Mouse (Mus musculus) hindbrain, embryonic 14.5 days (tissue): ENCODE measurements around the gene Il6ra. TPM values are rescaled to one million over a fixed set of nuclear protein-coding genes. Genes with fewer than 3 reads are reported as not detected.

Experiments used
- ATAC-seq: fragments of 200-750 bp; cut with Nextera tagmentation; 2 replicates; pipeline ENCODE4 v1.8.0; 2017; ENCODE audit warnings: moderate number of reproducible peaks, mild to moderate bottlenecking, moderate TSS enrichment, moderate library complexity; ENCODE audit not compliant: low FRiP score
- DNase-seq: peaks from one replicate; pipeline ENCODE4 v3.0.0-alpha.2; 2015; ENCODE audit warnings: low spot score
- H3K27ac ChIP-seq: fragments of 300-500 bp; sonication (generic); 2 replicates; pipeline ENCODE4 v1.5.1; 2014; ENCODE audit warnings: mild to moderate bottlenecking, moderate library complexity
- H3K27me3 ChIP-seq: fragments of 300-500 bp; sonication (generic); 2 replicates; pipeline ENCODE4 v1.6.1; 2014; ENCODE audit warnings: mild to moderate bottlenecking, low read length, mixed read lengths; ENCODE audit not compliant: control insufficient read depth, insufficient read depth
- H3K36me3 ChIP-seq: fragments of 300-500 bp; sonication (generic); replicated peaks from 2 replicates; pipeline ENCODE4 v1.6.1; 2014; ENCODE audit not compliant: control insufficient read depth, insufficient read depth
- H3K4me1 ChIP-seq: fragments of 300-500 bp; sonication (generic); replicated peaks from 2 replicates; pipeline ENCODE4 v1.6.1; 2014; ENCODE audit warnings: antibody characterized with exemption, low read length, mixed read lengths; ENCODE audit not compliant: control insufficient read depth, insufficient read depth
- H3K4me2 ChIP-seq: fragments of 300-500 bp; sonication (generic); replicated peaks from 2 replicates; pipeline ENCODE4 v1.6.1; 2014; ENCODE audit warnings: mild to moderate bottlenecking, moderate library complexity
- H3K4me3 ChIP-seq: fragments of 300-500 bp; sonication (generic); replicated peaks from 2 replicates; pipeline ENCODE4 v1.5.1; 2014; ENCODE audit warnings: mild to moderate bottlenecking, low read length
- H3K9ac ChIP-seq: fragments of 300-500 bp; sonication (generic); 2 replicates; pipeline ENCODE4 v1.6.1; 2014
- H3K9me3 ChIP-seq: fragments of 300-500 bp; sonication (generic); 2 replicates; pipeline ENCODE4 v1.6.1; 2016; ENCODE audit warnings: low read length; ENCODE audit not compliant: control insufficient read depth
- WGBS: fragments of 180-500 bp; shearing (Covaris S2); extraction: QIAGEN DNeasy Blood & Tissue Kit; methylation state at CpG from one replicate; pipeline ENCODE4 v1.1.7; 2014; 5-methylcytosine and 5-hydroxymethylcytosine counted together
- polyA plus RNA-seq: library from polyadenylated mRNA; unstranded; fragments of >200 nt; fragmentation: Nextera tagmentation; extraction: Ambion mirVana; gene quantifications from 2 replicates; pipeline ENCODE4 v1.2.1, GENCODE M21; 2014

Gene Il6ra
- polyA plus RNA-seq, 1 experiment from 2014 or later: 1.0 TPM

- no peak for DNase-seq
- Histone ChIP-seq H3K36me3 (peaks cover 100% of the 10 kb centered on the region), H3K27me3 (no peaks in the 10 kb centered on the region), H3K9me3 (no peaks in the 10 kb centered on the region), H3K9ac (no peak overlapping the region), H3K4me1 (no peaks in the 10 kb centered on the region), H3K4me2 (no peak overlapping the region), H3K4me3 (no peak overlapping the region), H3K27ac (no peak overlapping the region)
- no peak for ATAC-seq
- whole genome bisulfite sequencing: 89% methylated on average over 11 of the region's 11 CpGs
These were observed 35.0 kb upstream of the Il6ra start for GRCm38 (mm10) chr3:89948021-89948420.

GRCm38 (mm10) chr3:89945026-89945425, 32.0 kb upstream of the Il6ra start:
- H3K9ac ChIP-seq: no peak overlapping the region
- no peaks in the 10 kb centered on the region for H3K9me3 ChIP-seq
- no peaks in the 10 kb centered on the region for H3K27me3 ChIP-seq
- no peak overlapping the region for H3K4me2 ChIP-seq
- no peaks in the 10 kb centered on the region for H3K4me1 ChIP-seq
- DNase-seq: no peak
- no peak overlapping the region for H3K27ac ChIP-seq
- H3K4me3 ChIP-seq: no peak overlapping the region
- WGBS: 83% methylated on average over 8 of the region's 8 CpGs
- ATAC-seq: no peak
- H3K36me3 ChIP-seq: peaks cover 99% of the 10 kb centered on the region

GRCm38 (mm10) chr3:89942894-89943293, 29.9 kb upstream of the Il6ra start:
- Histone ChIP-seq H3K36me3 (peaks cover 98% of the 10 kb centered on the region), H3K4me1 (no peaks in the 10 kb centered on the region), H3K9me3 (no peaks in the 10 kb centered on the region), H3K9ac (no peak overlapping the region), H3K27me3 (no peaks in the 10 kb centered on the region), H3K27ac (no peak overlapping the region), H3K4me2 (no peak overlapping the region), H3K4me3 (no peak overlapping the region)
- ATAC-seq (no peak), DNase-seq (no peak)
- 93% methylated on average over 9 of the region's 9 CpGs for WGBS

GRCm38 (mm10) chr3:89936495-89936894, 23.5 kb upstream of the Il6ra start:
- Histone ChIP-seq H3K4me1 (no peaks in the 10 kb centered on the region), H3K36me3 (peaks cover 52% of the 10 kb centered on the region), H3K27ac (no peak overlapping the region), H3K9me3 (no peaks in the 10 kb centered on the region), H3K4me3 (no peak overlapping the region), H3K9ac (no peak overlapping the region), H3K4me2 (no peak overlapping the region), H3K27me3 (no peaks in the 10 kb centered on the region)
- no peak for ATAC-seq
- DNase-seq: no peak
- 96% methylated on average over 3 of the region's 3 CpGs for WGBS

GRCm38 (mm10) chr3:89932925-89933324, 19.9 kb upstream of the Il6ra start:
- H3K4me2 ChIP-seq: no peak overlapping the region
- no peaks in the 10 kb centered on the region for H3K4me1 ChIP-seq
- no peak overlapping the region for H3K27ac ChIP-seq
- WGBS: 94% methylated on average over 2 of the region's 2 CpGs
- H3K36me3 ChIP-seq: peaks cover 18% of the 10 kb centered on the region
- DNase-seq (no peak), ATAC-seq (no peak)
- H3K9me3 ChIP-seq: no peaks in the 10 kb centered on the region
- no peak overlapping the region for H3K9ac ChIP-seq
- H3K27me3 ChIP-seq: no peaks in the 10 kb centered on the region
- no peak overlapping the region for H3K4me3 ChIP-seq

- Histone ChIP-seq H3K36me3 (no peaks in the 10 kb centered on the region), H3K4me3 (no peak overlapping the region), H3K4me1 (no peaks in the 10 kb centered on the region), H3K4me2 (no peak overlapping the region), H3K9me3 (no peaks in the 10 kb centered on the region), H3K9ac (no peak overlapping the region), H3K27ac (no peak overlapping the region), H3K27me3 (no peaks in the 10 kb centered on the region)
- 80% methylated on average over 4 of the region's 4 CpGs for WGBS
- DNase-seq: no peak
- no peak for ATAC-seq
These were observed 16.0 kb upstream of the Il6ra start for GRCm38 (mm10) chr3:89928956-89929355.

GRCm38 (mm10) chr3:89926440-89926839, 13.4 kb upstream of the Il6ra start:
- no peak overlapping the region for H3K4me2 ChIP-seq
- ATAC-seq (no peak), DNase-seq (no peak)
- 96% methylated on average over 1 of the region's 1 CpGs for WGBS
- H3K36me3 ChIP-seq: no peaks in the 10 kb centered on the region
- H3K4me3 ChIP-seq: no peak overlapping the region
- no peaks in the 10 kb centered on the region for H3K9me3 ChIP-seq
- no peak overlapping the region for H3K27ac ChIP-seq
- no peak overlapping the region for H3K9ac ChIP-seq
- no peaks in the 10 kb centered on the region for H3K27me3 ChIP-seq
- no peaks in the 10 kb centered on the region for H3K4me1 ChIP-seq

GRCm38 (mm10) chr3:89920711-89921110, 7.7 kb upstream of the Il6ra start:
- no peak overlapping the region for H3K4me3 ChIP-seq
- ATAC-seq (no peak), DNase-seq (no peak)
- H3K9ac ChIP-seq: no peak overlapping the region
- H3K27ac ChIP-seq: no peak overlapping the region
- WGBS: 70% methylated on average over 6 of the region's 6 CpGs
- H3K9me3 ChIP-seq: no peaks in the 10 kb centered on the region
- H3K36me3 ChIP-seq: no peaks in the 10 kb centered on the region
- no peaks in the 10 kb centered on the region for H3K4me1 ChIP-seq
- H3K4me2 ChIP-seq: no peak overlapping the region
- H3K27me3 ChIP-seq: no peaks in the 10 kb centered on the region

GRCm38 (mm10) chr3:89917408-89917807, 4.4 kb upstream of the Il6ra start:
- no peaks in the 10 kb centered on the region for H3K9me3 ChIP-seq
- peaks cover 5% of the 10 kb centered on the region; the same call in 1 of the 2 replicates for H3K4me1 ChIP-seq
- H3K27me3 ChIP-seq: peaks cover 21% of the 10 kb centered on the region
- DNase-seq (no peak), ATAC-seq (no peak)
- H3K4me2 ChIP-seq: no peak overlapping the region
- no peaks in the 10 kb centered on the region for H3K36me3 ChIP-seq
- 53% methylated on average over 3 of the region's 3 CpGs for WGBS
- no peak overlapping the region for H3K27ac ChIP-seq
- H3K4me3 ChIP-seq: no peak overlapping the region
- H3K9ac ChIP-seq: no peak overlapping the region

- H3K9ac ChIP-seq: no peak overlapping the region
- no peaks in the 10 kb centered on the region for H3K9me3 ChIP-seq
- DNase-seq (no peak), ATAC-seq (no peak)
- no peak overlapping the region for H3K27ac ChIP-seq
- peaks cover 29% of the 10 kb centered on the region for H3K27me3 ChIP-seq
- no peak overlapping the region for H3K4me3 ChIP-seq
- H3K4me2 ChIP-seq: no peak overlapping the region
- 96% methylated on average over 1 of the region's 1 CpGs for WGBS
- peaks cover 5% of the 10 kb centered on the region; the same call in 1 of the 2 replicates for H3K4me1 ChIP-seq
- no peaks in the 10 kb centered on the region for H3K36me3 ChIP-seq
These were observed 3.6 kb upstream of the Il6ra start for GRCm38 (mm10) chr3:89916622-89917021.
